Mouse (Mus musculus) stomach, postnatal 0 days (tissue): ENCODE measurements around the gene Dynll2. TPM values are rescaled to one million over a fixed set of nuclear protein-coding genes. Genes with fewer than 3 reads are reported as not detected.

Experiments used
- ATAC-seq: fragments of 200-750 bp; cut with Nextera tagmentation; 2 replicates; pipeline ENCODE4 v1.8.0; 2017; ENCODE audit not compliant: low FRiP score, low TSS enrichment
- DNase-seq: peaks from one replicate; pipeline ENCODE4 v3.0.0-alpha.2; 2016; ENCODE audit warnings: low spot score
- H3K27ac ChIP-seq: fragments of 300-500 bp; sonication (generic); replicated peaks from 2 replicates; pipeline ENCODE4 v1.5.1; 2014; ENCODE audit warnings: mild to moderate bottlenecking, control low read depth
- H3K27me3 ChIP-seq: fragments of 300-500 bp; sonication (generic); 2 replicates; pipeline ENCODE4 v1.6.1; 2014; ENCODE audit warnings: low read length; ENCODE audit not compliant: control insufficient read depth, insufficient read depth
- H3K36me3 ChIP-seq: fragments of 300-500 bp; sonication (generic); 2 replicates; pipeline ENCODE4 v1.6.1; 2014; ENCODE audit warnings: low read length, mixed read lengths; ENCODE audit not compliant: control insufficient read depth, insufficient read depth
- H3K4me1 ChIP-seq: fragments of 300-500 bp; sonication (generic); replicated peaks from 2 replicates; pipeline ENCODE4 v1.6.1; 2014; ENCODE audit warnings: antibody characterized with exemption; ENCODE audit not compliant: control insufficient read depth, insufficient read depth
- H3K4me2 ChIP-seq: fragments of 300-500 bp; sonication (generic); replicated peaks from 2 replicates; pipeline ENCODE4 v1.6.1; 2014; ENCODE audit warnings: low read depth, mild to moderate bottlenecking, control low read depth, moderate library complexity
- H3K4me3 ChIP-seq: fragments of 300-500 bp; sonication (generic); 2 replicates; pipeline ENCODE4 v1.5.1; 2014; ENCODE audit warnings: low read depth, low read length, control low read depth
- H3K9ac ChIP-seq: fragments of 300-500 bp; sonication (generic); 2 replicates; pipeline ENCODE4 v1.6.1; 2014; ENCODE audit warnings: mild to moderate bottlenecking, low read length, control low read depth, mixed read lengths
- H3K9me3 ChIP-seq: fragments of 300-500 bp; sonication (generic); 2 replicates; pipeline ENCODE4 v1.6.1; 2016; ENCODE audit warnings: low read length; ENCODE audit not compliant: control insufficient read depth
- CTCF ChIP-seq: IDR thresholded peaks from 2 replicates; pipeline ENCODE4 v1.5.1; 2016; ENCODE audit warnings: antibody characterized with exemption, low read depth, mild to moderate bottlenecking, moderate library complexity
- EP300 ChIP-seq: optimal IDR thresholded peaks from 2 replicates; pipeline ENCODE3; 2016; ENCODE audit warnings: antibody characterized with exemption
- WGBS: fragments of 180-500 bp; shearing (Covaris S2); extraction: QIAGEN DNeasy Blood & Tissue Kit; methylation state at CpG from one replicate; pipeline ENCODE4 v1.1.7; 2014; 5-methylcytosine and 5-hydroxymethylcytosine counted together
- polyA plus RNA-seq: library from polyadenylated mRNA; unstranded; fragments of >200 nt; fragmentation: Nextera tagmentation; extraction: Ambion mirVana; gene quantifications from 2 replicates; pipeline ENCODE4 v1.2.1, GENCODE M21; 2015

Gene Dynll2
- polyA plus RNA-seq, 1 experiment from 2014 or later: 14.8 TPM

DNA sequence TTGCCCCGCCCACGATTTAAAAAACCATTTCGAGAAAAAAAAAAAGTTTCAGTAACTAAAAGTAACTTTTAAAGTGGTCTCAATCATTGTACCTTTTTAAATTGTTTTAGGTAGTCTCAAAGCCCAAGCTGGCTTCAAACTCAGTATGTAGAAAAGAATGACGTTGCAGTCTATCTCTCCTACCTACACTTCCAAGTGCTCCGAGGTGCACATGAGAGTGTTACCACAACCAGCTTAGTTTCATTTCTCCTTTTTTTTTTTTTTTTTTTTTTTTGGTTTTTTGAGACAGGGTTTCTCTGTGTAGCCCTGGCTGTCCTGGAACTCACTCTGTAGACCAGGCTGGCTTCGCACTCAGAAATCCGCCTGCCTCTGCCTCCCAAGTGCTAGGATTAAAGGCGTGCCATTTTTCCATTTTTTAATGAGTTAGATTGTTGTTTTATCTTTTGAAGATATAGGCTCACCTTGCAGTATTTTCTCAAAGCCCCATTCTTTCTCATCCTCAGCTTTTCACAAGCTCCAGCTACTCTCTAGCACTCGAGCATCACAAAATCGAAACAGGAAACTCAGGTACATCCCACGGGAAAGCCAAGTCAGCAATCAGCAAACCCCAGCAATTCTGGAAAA lies 25.4 kb upstream of the Dynll2 start:
- Histone ChIP-seq H3K27me3 (no peaks in the 10 kb centered on the region), H3K4me1 (peaks cover 6% of the 10 kb centered on the region; the same call in 1 of the 2 replicates), H3K4me2 (no peak overlapping the region), H3K27ac (no peak overlapping the region), H3K9ac (no peak overlapping the region), H3K9me3 (no peaks in the 10 kb centered on the region), H3K4me3 (no peak overlapping the region), H3K36me3 (no peaks in the 10 kb centered on the region)
- WGBS: 86% methylated on average over 11 of the region's 11 CpGs
- no peak for ATAC-seq
- TF ChIP-seq CTCF (no peak), EP300 (no peak)
- no peak for DNase-seq

DNA sequence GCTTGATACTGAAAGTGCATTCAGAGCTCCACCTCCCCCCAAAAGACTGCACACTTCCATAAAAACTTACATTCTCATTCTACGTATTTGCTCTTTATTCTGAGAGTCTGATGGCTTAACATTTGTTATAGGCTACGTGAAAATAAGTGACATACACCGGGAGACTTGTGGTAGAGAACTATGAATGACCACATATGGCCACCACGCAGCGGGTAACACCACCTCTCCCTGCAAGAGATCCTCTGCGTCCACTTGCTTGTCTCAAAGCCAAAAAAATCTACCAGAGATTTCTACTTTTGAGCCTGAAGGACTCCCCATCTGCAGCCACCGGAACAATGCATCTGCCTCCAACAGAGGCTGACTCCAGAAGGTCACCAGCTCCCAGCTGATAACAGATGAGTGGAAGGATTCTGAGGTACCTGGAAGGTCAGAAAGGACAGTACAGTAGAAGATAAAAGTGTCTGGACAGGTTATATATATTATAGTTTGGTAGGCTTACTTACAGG lies 24.6 kb upstream of the Dynll2 start:
- H3K27me3 ChIP-seq: no peaks in the 10 kb centered on the region
- no peak overlapping the region for H3K27ac ChIP-seq
- H3K4me3 ChIP-seq: no peak overlapping the region
- peaks cover 6% of the 10 kb centered on the region; the same call in 1 of the 2 replicates for H3K4me1 ChIP-seq
- WGBS: 81% methylated on average over 7 of the region's 7 CpGs
- DNase-seq (no peak), ATAC-seq (no peak)
- no peak overlapping the region for H3K4me2 ChIP-seq
- TF ChIP-seq CTCF: no peak
- H3K36me3 ChIP-seq: no peaks in the 10 kb centered on the region
- H3K9ac ChIP-seq: no peak overlapping the region
- H3K9me3 ChIP-seq: no peaks in the 10 kb centered on the region

DNA sequence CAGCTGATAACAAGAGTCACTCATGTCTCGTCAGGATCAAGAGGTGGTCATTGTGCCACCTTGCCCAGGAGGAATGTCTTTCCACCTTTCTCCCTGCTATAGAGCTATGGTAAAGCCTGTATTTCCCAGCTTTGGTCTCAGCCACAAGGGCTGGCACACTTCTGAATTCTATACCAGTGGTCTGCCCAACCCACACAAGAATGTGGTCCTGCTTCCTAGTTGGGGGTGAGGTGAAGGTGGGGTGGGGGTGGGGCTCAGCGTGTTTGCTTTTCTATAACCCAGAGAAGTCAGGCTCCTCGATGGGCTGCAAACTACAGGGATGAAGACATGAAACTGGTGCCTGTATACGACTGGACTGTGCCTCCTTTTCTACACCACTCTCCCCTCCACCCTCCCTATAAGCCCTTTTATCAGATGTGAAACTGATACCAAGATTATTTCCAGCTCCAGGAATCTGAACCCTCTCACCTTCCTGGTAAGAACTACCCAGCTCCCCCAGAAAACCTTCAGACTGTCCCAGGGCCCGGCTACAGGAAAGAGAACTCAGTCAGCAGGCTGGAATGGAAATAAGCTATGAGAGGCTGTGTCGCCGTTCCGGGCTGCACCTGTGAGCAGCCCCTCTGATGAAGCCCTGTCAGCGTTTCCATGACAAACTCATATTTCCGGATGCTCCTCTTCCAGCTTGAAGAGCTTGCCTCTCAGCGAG lies 24.0 kb upstream of the Dynll2 start:
- Histone ChIP-seq H3K9me3 (no peaks in the 10 kb centered on the region), H3K4me1 (peaks cover 6% of the 10 kb centered on the region; the same call in 1 of the 2 replicates), H3K27me3 (no peaks in the 10 kb centered on the region), H3K4me2 (no peak overlapping the region), H3K27ac (no peak overlapping the region), H3K9ac (no peak overlapping the region), H3K4me3 (no peak overlapping the region), H3K36me3 (no peaks in the 10 kb centered on the region)
- peak; percentile 66; the same call in 1 of the 2 replicates for ATAC-seq
- TF ChIP-seq CTCF (no peak), EP300 (no peak)
- DNase-seq: peak; percentile 52
- WGBS: 40% methylated on average over 11 of the region's 11 CpGs

DNA sequence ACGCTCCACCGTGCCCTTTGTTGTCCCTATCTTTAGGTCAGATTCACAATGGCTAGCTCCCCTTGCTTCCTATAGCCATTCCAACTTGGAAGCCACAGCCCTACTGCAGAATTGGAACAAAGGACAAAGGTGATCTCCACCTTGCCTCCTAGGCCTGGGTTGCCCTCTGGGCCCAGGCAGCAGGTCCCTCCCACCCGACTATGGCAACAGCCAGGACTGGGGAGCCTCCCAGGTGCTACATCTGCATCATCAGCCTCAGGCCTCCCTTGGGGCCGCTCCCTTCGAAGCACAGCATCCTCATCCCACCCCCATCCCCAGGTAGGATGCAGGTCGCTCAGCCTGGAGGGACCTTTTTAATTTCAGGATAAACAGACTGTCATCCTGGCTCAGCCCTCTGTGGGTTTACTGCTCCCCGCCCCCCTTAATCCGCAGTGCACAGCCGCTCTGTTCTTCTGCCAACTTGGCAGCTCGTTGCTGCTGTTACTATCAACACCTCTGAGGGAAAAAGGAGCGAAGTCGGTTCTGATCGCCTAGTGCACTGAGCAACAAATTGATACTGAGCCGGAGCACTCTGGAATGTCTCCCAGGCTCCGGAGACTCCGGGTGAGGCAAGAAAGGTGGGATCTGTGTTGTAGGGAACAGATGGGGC lies 22.3 kb upstream of the Dynll2 start:
- DNase-seq (peak; percentile 44), ATAC-seq (peak; percentile 51; the same call in 1 of the 2 replicates)
- Histone ChIP-seq H3K9ac (0 out of 2 replicates have a peak overlapping the region, but pooled peaks have one; percentile 41), H3K27me3 (no peaks in the 10 kb centered on the region), H3K27ac (no peak overlapping the region), H3K36me3 (no peaks in the 10 kb centered on the region), H3K4me2 (peak overlapping the region; percentile 37), H3K4me3 (no peak overlapping the region), H3K9me3 (no peaks in the 10 kb centered on the region), H3K4me1 (peaks cover 6% of the 10 kb centered on the region; the same call in 1 of the 2 replicates)
- no peak for TF ChIP-seq CTCF
- TF ChIP-seq EP300: no peak
- 15% methylated on average over 14 of the region's 16 CpGs for WGBS

DNA sequence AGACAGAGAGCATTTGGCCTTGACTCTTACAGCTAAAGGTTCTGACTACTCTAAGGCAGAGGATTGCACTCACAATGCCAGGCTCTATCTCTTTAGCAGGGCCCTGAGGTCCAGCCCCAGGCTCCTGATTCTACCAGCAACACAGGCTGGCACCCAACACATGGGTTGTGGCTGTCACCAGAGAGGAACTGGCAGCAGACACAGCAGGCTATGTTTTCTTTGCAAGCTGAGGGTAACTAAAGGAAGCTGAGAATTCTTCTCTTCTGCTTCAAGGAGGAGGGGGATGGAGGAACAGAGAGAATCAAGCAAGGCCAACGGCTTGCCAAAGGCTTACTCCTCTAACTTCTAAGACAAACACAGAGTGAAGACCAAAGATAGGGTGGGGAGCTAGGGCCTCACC lies 21.3 kb upstream of the Dynll2 start:
- no peaks in the 10 kb centered on the region for H3K36me3 ChIP-seq
- H3K4me3 ChIP-seq: no peak overlapping the region
- H3K9me3 ChIP-seq: no peaks in the 10 kb centered on the region
- H3K4me1 ChIP-seq: peaks cover 6% of the 10 kb centered on the region; the same call in 1 of the 2 replicates
- no peak overlapping the region for H3K4me2 ChIP-seq
- no peaks in the 10 kb centered on the region for H3K27me3 ChIP-seq
- H3K27ac ChIP-seq: no peak overlapping the region
- no peak for ATAC-seq
- no peak overlapping the region for H3K9ac ChIP-seq
- WGBS: 31% methylated on average over 1 of the region's 1 CpGs
- TF ChIP-seq CTCF: no peak
- TF ChIP-seq EP300: no peak
- no peak for DNase-seq
